Mouse (Mus musculus): Measurements from ENCODE around the gene Sec61a2. TPM values are rescaled to one million over a fixed set of nuclear protein-coding genes. Genes with fewer than 3 reads are reported as not detected.
A peak's percentile ranks its signal among the peaks of the same experiment; 100 is the strongest.

The Sec61a2 gene
- polyA plus RNA-seq, 1 experiment = 103 TPM

GRCm38 (mm10) chr2:5824685-5825084 is 70.5 kb downstream of the Sec61a2 start:
- Histone ChIP-seq H3K9me3 (replicated peaks; ENCODE audit: control insufficient read depth, insufficient read depth, low read length, poor library complexity, severe bottlenecking) (no peaks in the 10 kb centered on the region), H3K4me1 (ENCODE audit: control insufficient read depth, insufficient read depth, low read length) (no peaks in the 10 kb centered on the region), H3K4me3 (ENCODE audit: low read depth, low read length) (no peak overlapping the region), H3K27me3 (ENCODE audit: control insufficient read depth, insufficient read depth, low read length, poor library complexity, severe bottlenecking) (no peaks in the 10 kb centered on the region), H3K27ac (ENCODE audit: insufficient read depth, low read length) (no peak overlapping the region), H3K9ac (ENCODE audit: low read depth, poor library complexity, severe bottlenecking) (no peak overlapping the region), H3K36me3 (ENCODE audit: control insufficient read depth, insufficient read depth, low read length, poor library complexity, severe bottlenecking) (peaks cover 7% of the 10 kb centered on the region)
- no peak for TF ChIP-seq POLR2A (IDR thresholded peaks at IDR 0.05; ENCODE audit: insufficient read depth, low read length)
- TF ChIP-seq EP300 (IDR thresholded peaks at IDR 0.05; ENCODE audit: insufficient read depth, low read depth, low read length) = no peak
- no peak for TF ChIP-seq CTCF (IDR thresholded peaks at IDR 0.05; ENCODE audit: low read depth, low read length)

GRCm38 (mm10) chr2:5824213-5824612 is 71.0 kb downstream of the Sec61a2 start:
- TF ChIP-seq CTCF (IDR thresholded peaks at IDR 0.05; ENCODE audit: low read depth, low read length) (peak; percentile 1), POLR2A (IDR thresholded peaks at IDR 0.05; ENCODE audit: insufficient read depth, low read length) (no peak)
- Histone ChIP-seq H3K36me3 (ENCODE audit: control insufficient read depth, insufficient read depth, low read length, poor library complexity, severe bottlenecking) (peaks cover 7% of the 10 kb centered on the region), H3K9me3 (replicated peaks; ENCODE audit: control insufficient read depth, insufficient read depth, low read length, poor library complexity, severe bottlenecking) (no peaks in the 10 kb centered on the region), H3K27me3 (ENCODE audit: control insufficient read depth, insufficient read depth, low read length, poor library complexity, severe bottlenecking) (no peaks in the 10 kb centered on the region), H3K4me1 (ENCODE audit: control insufficient read depth, insufficient read depth, low read length) (no peaks in the 10 kb centered on the region), H3K27ac (ENCODE audit: insufficient read depth, low read length) (no peak overlapping the region), H3K9ac (ENCODE audit: low read depth, poor library complexity, severe bottlenecking) (no peak overlapping the region), H3K4me3 (ENCODE audit: low read depth, low read length) (no peak overlapping the region)

GRCm38 (mm10) chr2:5822449-5822848 is 72.8 kb downstream of the Sec61a2 start:
- H3K9me3 ChIP-seq (replicated peaks; ENCODE audit: control insufficient read depth, insufficient read depth, low read length, poor library complexity, severe bottlenecking) = no peaks in the 10 kb centered on the region
- no peak overlapping the region for H3K9ac ChIP-seq (ENCODE audit: low read depth, poor library complexity, severe bottlenecking)
- no peaks in the 10 kb centered on the region for H3K27me3 ChIP-seq (ENCODE audit: control insufficient read depth, insufficient read depth, low read length, poor library complexity, severe bottlenecking)
- peaks cover 7% of the 10 kb centered on the region for H3K36me3 ChIP-seq (ENCODE audit: control insufficient read depth, insufficient read depth, low read length, poor library complexity, severe bottlenecking)
- H3K27ac ChIP-seq (ENCODE audit: insufficient read depth, low read length) = no peak overlapping the region
- no peak overlapping the region for H3K4me3 ChIP-seq (ENCODE audit: low read depth, low read length)
- no peaks in the 10 kb centered on the region for H3K4me1 ChIP-seq (ENCODE audit: control insufficient read depth, insufficient read depth, low read length)
- TF ChIP-seq POLR2A (IDR thresholded peaks at IDR 0.05; ENCODE audit: insufficient read depth, low read length) (no peak), CTCF (IDR thresholded peaks at IDR 0.05; ENCODE audit: low read depth, low read length) (no peak)

GRCm38 (mm10) chr2:5821264-5821663 is 74.0 kb downstream of the Sec61a2 start:
- no peak for TF ChIP-seq CTCF (IDR thresholded peaks at IDR 0.05; ENCODE audit: low read depth, low read length)
- no peak for TF ChIP-seq EP300 (IDR thresholded peaks at IDR 0.05; ENCODE audit: insufficient read depth, low read depth, low read length)
- no peak for TF ChIP-seq POLR2A (IDR thresholded peaks at IDR 0.05; ENCODE audit: insufficient read depth, low read length)
- no peaks in the 10 kb centered on the region for H3K27me3 ChIP-seq (ENCODE audit: control insufficient read depth, insufficient read depth, low read length, poor library complexity, severe bottlenecking)
- no peak overlapping the region for H3K9ac ChIP-seq (ENCODE audit: low read depth, poor library complexity, severe bottlenecking)
- H3K27ac ChIP-seq (ENCODE audit: insufficient read depth, low read length) = no peak overlapping the region
- no peaks in the 10 kb centered on the region for H3K9me3 ChIP-seq (replicated peaks; ENCODE audit: control insufficient read depth, insufficient read depth, low read length, poor library complexity, severe bottlenecking)
- peaks cover 5% of the 10 kb centered on the region; the same call in 1 of the 2 replicates for H3K36me3 ChIP-seq (ENCODE audit: control insufficient read depth, insufficient read depth, low read length, poor library complexity, severe bottlenecking)
- H3K4me3 ChIP-seq (ENCODE audit: low read depth, low read length) = no peak overlapping the region
- no peaks in the 10 kb centered on the region for H3K4me1 ChIP-seq (ENCODE audit: control insufficient read depth, insufficient read depth, low read length)

Other genes starting within 250 kb of the Sec61a2 start
- gene Camk1d, start 180.9 kb downstream of the Sec61a2 start, polyA plus RNA-seq (2011; ENCODE audit: insufficient read depth, insufficient read length, low read depth, missing spikeins) = 3.2 and 5.9 TPM in 2 replicates
- 112 and 123 TPM in 2 replicates for gene Nudt5, start 50.4 kb downstream of the Sec61a2 start, polyA plus RNA-seq (2011; ENCODE audit: insufficient read depth, insufficient read length, low read depth, missing spikeins)
- gene Cdc123, start 50.3 kb downstream of the Sec61a2 start, polyA plus RNA-seq (2011; ENCODE audit: insufficient read depth, insufficient read length, low read depth, missing spikeins) = 133 and 142 TPM in 2 replicates
- 1.0 and 2.1 TPM in 2 replicates for gene Gm13199, start 32.5 kb downstream of the Sec61a2 start, polyA plus RNA-seq (2011; ENCODE audit: insufficient read depth, insufficient read length, low read depth, missing spikeins)
- gene Dhtkd1, start 47.4 kb upstream of the Sec61a2 start, polyA plus RNA-seq (2011; ENCODE audit: insufficient read depth, insufficient read length, low read depth, missing spikeins) = 13.9 and 17.0 TPM in 2 replicates
- 44.4 and 47.9 TPM in 2 replicates for gene Upf2, start 56.0 kb upstream of the Sec61a2 start, polyA plus RNA-seq (2011; ENCODE audit: insufficient read depth, insufficient read length, low read depth, missing spikeins)
- gene Proser2, start 234.8 kb upstream of the Sec61a2 start, polyA plus RNA-seq (2011; ENCODE audit: insufficient read depth, insufficient read length, low read depth, missing spikeins) = 5.2 and 5.9 TPM in 2 replicates

All from ES-Bruce4 (cell line).